Mouse (Mus musculus) hindbrain, embryonic 15.5 days (tissue): ENCODE measurements at regions not wholly inside any gene's neighbourhood (a gene's known extent, or its start where the extent isn't known, plus 50 kb on each side); places are given as distances from the start of the nearest gene placed in this dataset.

Experiments used
- ATAC-seq: fragments of 200-750 bp; cut with Nextera tagmentation; 2 replicates; pipeline ENCODE4 v1.8.0; 2017; ENCODE audit warnings: low read depth, moderate number of reproducible peaks, moderate TSS enrichment; ENCODE audit not compliant: low FRiP score
- H3K27ac ChIP-seq: fragments of 300-500 bp; sonication (generic); replicated peaks from 2 replicates; pipeline ENCODE4 v1.5.1; 2015; ENCODE audit warnings: mild to moderate bottlenecking, inconsistent platforms
- H3K27me3 ChIP-seq: fragments of 300-500 bp; sonication (generic); 2 replicates; pipeline ENCODE4 v1.6.1; 2015; ENCODE audit warnings: control low read depth, inconsistent platforms
- H3K36me3 ChIP-seq: fragments of 300-500 bp; sonication (generic); 2 replicates; pipeline ENCODE4 v1.6.1; 2015; ENCODE audit warnings: control low read depth, inconsistent platforms
- H3K4me1 ChIP-seq: fragments of 300-500 bp; sonication (generic); replicated peaks from 2 replicates; pipeline ENCODE4 v1.6.1; 2015; ENCODE audit warnings: control low read depth, inconsistent platforms
- H3K4me2 ChIP-seq: fragments of 300-500 bp; sonication (generic); 2 replicates; pipeline ENCODE4 v1.6.1; 2015; ENCODE audit warnings: moderate library complexity, mild to moderate bottlenecking, inconsistent platforms
- H3K4me3 ChIP-seq: fragments of 300-500 bp; sonication (generic); 2 replicates; pipeline ENCODE4 v1.5.1; 2015; ENCODE audit warnings: mild to moderate bottlenecking, inconsistent platforms
- H3K9ac ChIP-seq: fragments of 300-500 bp; sonication (generic); 2 replicates; pipeline ENCODE4 v1.6.1; 2015; ENCODE audit warnings: inconsistent platforms
- H3K9me3 ChIP-seq: fragments of 300-500 bp; sonication (generic); 2 replicates; pipeline ENCODE4 v1.6.1; 2016; ENCODE audit warnings: control low read depth, inconsistent platforms
- WGBS: fragments of 180-500 bp; shearing (Covaris S2); methylation state at CpG from one replicate; pipeline ENCODE4 v1.1.7; 2015; 5-methylcytosine and 5-hydroxymethylcytosine counted together

DNA sequence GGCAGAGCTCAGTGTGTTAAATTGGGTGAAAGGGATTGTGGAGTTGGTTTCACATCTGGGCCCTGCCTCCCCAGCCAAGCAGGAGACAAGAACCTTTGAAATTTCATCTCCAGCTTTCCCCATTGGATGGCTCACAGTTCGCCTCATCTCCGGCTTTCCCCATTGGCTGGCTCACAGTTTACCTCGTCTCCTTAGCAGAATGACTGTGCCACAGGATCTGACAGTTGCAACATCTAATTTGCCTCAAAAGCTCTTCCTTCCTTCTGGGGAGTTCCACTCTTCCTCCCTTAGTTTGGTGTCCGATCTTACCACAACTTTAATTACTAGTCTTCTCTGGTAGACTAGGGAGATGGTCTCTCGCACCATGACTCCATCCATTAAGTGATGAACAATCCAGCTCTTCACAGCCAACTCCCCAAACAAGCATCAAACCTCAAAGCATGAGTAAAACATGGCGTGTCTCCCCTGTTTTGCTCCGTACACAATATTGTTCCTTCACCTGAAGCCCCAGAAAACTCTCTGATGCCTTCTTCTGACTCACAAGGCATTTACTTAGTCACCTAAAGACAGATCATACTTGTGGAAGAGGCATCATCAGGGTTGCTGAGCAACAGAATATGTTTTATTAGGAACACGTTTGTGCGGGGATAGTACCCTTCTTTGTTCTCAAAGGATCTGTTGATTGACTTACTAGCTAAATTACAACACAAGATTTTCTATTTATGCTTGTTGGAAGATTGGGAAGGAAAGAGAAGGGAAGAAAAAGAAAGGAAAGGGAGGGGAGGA, 199.1 kb upstream of the Serp2 start:
- H3K4me2 ChIP-seq = no peak overlapping the region
- no peaks in the 10 kb centered on the region for H3K9me3 ChIP-seq
- H3K27me3 ChIP-seq = no peaks in the 10 kb centered on the region
- no peak for ATAC-seq
- WGBS = 78% methylated on average over 9 of the region's 9 CpGs
- no peaks in the 10 kb centered on the region for H3K4me1 ChIP-seq
- no peaks in the 10 kb centered on the region for H3K36me3 ChIP-seq
- H3K4me3 ChIP-seq = no peak overlapping the region
- H3K27ac ChIP-seq = no peak overlapping the region
- H3K9ac ChIP-seq = no peak overlapping the region

GRCm38 (mm10) chr14:76753734-76754133, 197.0 kb upstream of the Serp2 start:
- no peak overlapping the region for H3K9ac ChIP-seq

GRCm38 (mm10) chr14:76749178-76749577, 192.5 kb upstream of the Serp2 start:
- H3K27ac ChIP-seq = no peak overlapping the region
- H3K36me3 ChIP-seq = no peaks in the 10 kb centered on the region
- no peaks in the 10 kb centered on the region for H3K27me3 ChIP-seq
- no peak overlapping the region for H3K4me2 ChIP-seq
- H3K9me3 ChIP-seq = no peaks in the 10 kb centered on the region
- ATAC-seq = no peak
- WGBS = 79% methylated on average over 7 of the region's 7 CpGs
- no peak overlapping the region for H3K4me3 ChIP-seq
- no peak overlapping the region for H3K9ac ChIP-seq
- no peaks in the 10 kb centered on the region; the same call in none of the 2 replicates for H3K4me1 ChIP-seq

More at GRCm38 (mm10) chr14:76753734-76754133, 197.0 kb upstream of the Serp2 start:
- no peak for ATAC-seq
- Histone ChIP-seq H3K27me3 (no peaks in the 10 kb centered on the region), H3K9me3 (no peaks in the 10 kb centered on the region), H3K4me2 (no peak overlapping the region), H3K36me3 (no peaks in the 10 kb centered on the region), H3K4me1 (no peaks in the 10 kb centered on the region), H3K27ac (no peak overlapping the region), H3K4me3 (no peak overlapping the region)
- 91% methylated on average over 5 of the region's 5 CpGs for WGBS

DNA sequence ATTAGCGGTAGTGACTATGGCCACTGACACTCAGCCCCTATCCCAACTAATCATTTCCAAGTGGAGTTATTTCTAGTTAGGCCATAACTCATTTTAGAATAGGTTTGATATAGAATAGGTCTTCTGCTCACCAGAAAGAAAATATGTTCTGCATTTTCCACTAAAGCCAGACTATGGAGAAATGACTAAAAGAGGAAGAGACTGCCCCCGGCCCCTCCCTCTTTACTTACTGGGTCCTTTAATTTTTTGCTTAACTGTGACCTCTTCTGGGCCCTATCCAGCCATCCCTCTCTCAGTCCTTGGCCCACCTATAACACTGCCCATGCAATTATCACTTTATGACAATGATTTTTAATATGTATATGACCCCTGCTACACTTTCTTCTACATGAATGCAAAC, 192.0 kb upstream of the Serp2 start:
- no peak overlapping the region for H3K4me3 ChIP-seq
- H3K27ac ChIP-seq = no peak overlapping the region
- ATAC-seq = no peak
- WGBS = 90% methylated on average over 2 of the region's 2 CpGs
- no peaks in the 10 kb centered on the region for H3K36me3 ChIP-seq
- no peak overlapping the region for H3K4me2 ChIP-seq
- no peak overlapping the region for H3K9ac ChIP-seq
- no peaks in the 10 kb centered on the region; the same call in none of the 2 replicates for H3K4me1 ChIP-seq
- no peaks in the 10 kb centered on the region for H3K27me3 ChIP-seq
- H3K9me3 ChIP-seq = no peaks in the 10 kb centered on the region

DNA sequence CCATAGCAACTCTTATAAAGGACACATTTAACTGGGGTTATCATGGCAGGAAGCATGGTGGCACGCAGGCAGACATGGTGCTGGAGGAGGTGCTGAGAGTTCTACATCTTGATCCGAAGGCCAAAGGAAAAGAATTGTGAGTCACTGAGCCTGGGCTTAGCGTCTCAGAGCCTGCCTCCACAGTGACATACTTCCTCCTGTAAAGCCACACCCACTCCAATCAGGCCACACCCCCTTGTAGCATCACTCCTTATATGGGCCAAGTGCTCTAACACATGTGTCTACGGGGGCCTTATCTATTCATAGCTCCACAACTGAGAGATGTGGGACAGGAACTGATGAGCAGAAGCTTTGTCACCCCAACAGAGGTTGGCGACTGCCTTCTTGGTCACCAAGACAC, 191.1 kb upstream of the Serp2 start:
- Histone ChIP-seq H3K4me2 (no peak overlapping the region), H3K36me3 (no peaks in the 10 kb centered on the region), H3K9ac (no peak overlapping the region), H3K27ac (no peak overlapping the region), H3K4me3 (no peak overlapping the region), H3K9me3 (no peaks in the 10 kb centered on the region), H3K27me3 (no peaks in the 10 kb centered on the region), H3K4me1 (no peaks in the 10 kb centered on the region; the same call in none of the 2 replicates)
- WGBS = 95% methylated on average over 5 of the region's 5 CpGs
- no peak for ATAC-seq

DNA sequence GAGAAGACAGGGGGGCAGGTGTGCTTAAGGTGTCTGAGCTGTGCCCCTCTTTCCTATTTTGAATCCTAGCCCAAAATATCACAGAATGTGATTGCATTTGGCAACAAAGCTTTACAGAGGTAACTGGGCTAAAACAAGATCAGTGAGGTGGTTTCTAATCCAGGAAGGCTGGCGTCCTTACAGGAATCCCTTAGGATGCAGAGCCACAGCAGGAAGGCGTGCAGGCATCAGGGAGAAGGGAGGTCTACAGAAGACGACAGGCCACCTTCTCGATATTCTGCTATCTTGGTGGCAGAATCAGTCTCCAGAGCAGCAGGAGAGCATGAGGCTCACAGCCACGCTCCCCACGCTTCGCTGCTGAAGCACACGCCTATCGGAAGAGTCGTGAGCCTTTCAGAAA, 189.6 kb upstream of the Serp2 start:
- Histone ChIP-seq H3K4me1 (no peaks in the 10 kb centered on the region; the same call in none of the 2 replicates), H3K36me3 (no peaks in the 10 kb centered on the region), H3K4me3 (no peak overlapping the region), H3K9me3 (no peaks in the 10 kb centered on the region), H3K27ac (no peak overlapping the region), H3K9ac (no peak overlapping the region), H3K4me2 (no peak overlapping the region), H3K27me3 (no peaks in the 10 kb centered on the region)
- 87% methylated on average over 10 of the region's 10 CpGs for WGBS
- no peak for ATAC-seq

DNA sequence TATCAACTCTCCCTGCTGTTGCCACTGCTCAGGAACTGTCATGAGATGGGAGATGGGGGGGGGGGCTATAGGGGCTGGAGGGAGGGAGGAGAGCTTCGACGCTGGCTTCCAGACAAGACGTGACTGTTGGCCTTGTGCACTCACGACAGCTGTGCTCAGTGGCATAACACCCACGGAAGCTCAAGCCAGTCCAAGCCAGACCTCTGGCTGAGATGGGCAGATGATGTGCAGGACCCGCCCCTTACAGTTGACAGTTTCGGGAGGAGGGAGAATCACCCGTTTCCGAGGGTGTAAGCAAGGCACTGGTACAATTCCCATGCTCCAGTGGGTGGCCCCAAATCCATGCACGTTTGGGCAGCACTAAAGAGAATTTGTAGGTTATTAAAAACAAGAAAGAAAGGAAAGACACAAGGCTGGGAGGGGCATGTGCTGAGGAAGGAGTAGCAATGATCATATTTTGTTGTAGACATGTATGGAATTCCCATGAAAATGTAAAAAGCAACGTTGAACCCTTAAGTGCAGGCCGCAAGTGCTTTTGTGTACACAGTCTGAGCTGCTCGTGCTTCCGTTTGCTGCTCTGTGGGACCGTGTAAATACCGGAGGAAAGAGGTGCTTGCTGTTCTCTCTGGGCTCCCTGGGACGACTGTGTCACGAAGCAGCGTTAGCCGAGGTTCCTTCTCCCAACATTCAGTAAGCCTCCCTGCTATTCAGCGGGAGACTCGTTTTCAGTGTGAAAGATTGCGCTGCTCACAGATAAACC, 188.2 kb upstream of the Serp2 start:
- 71% methylated on average over 23 of the region's 23 CpGs for WGBS
- H3K27me3 ChIP-seq = no peaks in the 10 kb centered on the region
- no peak overlapping the region for H3K4me2 ChIP-seq
- no peak overlapping the region for H3K4me3 ChIP-seq
- H3K9me3 ChIP-seq = no peaks in the 10 kb centered on the region
- H3K9ac ChIP-seq = no peak overlapping the region
- no peaks in the 10 kb centered on the region for H3K36me3 ChIP-seq
- ATAC-seq = no peak
- no peak overlapping the region for H3K27ac ChIP-seq
- H3K4me1 ChIP-seq = no peaks in the 10 kb centered on the region; the same call in none of the 2 replicates

GRCm38 (mm10) chr14:76742297-76742696, 185.6 kb upstream of the Serp2 start:
- Histone ChIP-seq H3K9ac (no peak overlapping the region), H3K4me1 (no peaks in the 10 kb centered on the region; the same call in none of the 2 replicates), H3K36me3 (no peaks in the 10 kb centered on the region), H3K27me3 (no peaks in the 10 kb centered on the region), H3K9me3 (no peaks in the 10 kb centered on the region), H3K4me2 (no peak overlapping the region), H3K4me3 (no peak overlapping the region), H3K27ac (no peak overlapping the region)
- no peak for ATAC-seq
- 85% methylated on average over 5 of the region's 5 CpGs for WGBS

DNA sequence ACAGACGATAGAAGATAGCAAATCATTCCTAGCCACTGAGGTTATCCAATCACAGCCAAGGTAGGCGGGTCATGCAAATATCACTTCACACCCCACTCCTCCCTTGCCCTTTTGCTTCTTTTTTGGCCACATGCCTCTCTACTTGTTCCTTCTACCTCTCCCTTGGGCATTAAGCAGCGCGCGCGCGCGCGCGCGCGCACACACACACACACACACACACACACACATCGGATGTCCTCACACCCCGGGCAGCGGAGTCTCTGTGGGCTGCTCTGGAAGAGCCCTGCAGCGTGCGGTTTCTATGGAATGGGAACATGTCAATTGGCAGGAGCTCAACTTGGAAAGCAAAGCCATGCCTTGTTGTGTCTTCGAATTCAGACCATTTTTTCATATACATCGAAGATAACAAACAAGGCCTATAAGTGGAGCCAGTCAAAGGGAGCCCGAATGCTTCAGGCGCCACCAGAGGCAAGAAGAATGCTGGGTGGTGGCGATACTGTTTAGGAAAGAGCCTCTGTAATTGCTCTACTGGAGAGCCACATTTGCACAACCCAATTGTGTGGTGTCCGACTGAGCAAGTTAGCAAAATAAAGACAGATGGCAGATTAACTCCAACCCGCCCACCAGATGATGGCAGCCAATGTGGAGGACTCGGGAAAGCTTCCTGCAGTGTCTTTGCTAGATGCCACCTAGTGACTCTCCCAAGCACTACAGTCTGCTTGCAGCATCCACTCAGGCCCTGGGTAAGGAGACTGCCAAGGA, 183.3 kb upstream of the Serp2 start:
- H3K9me3 ChIP-seq = no peaks in the 10 kb centered on the region
- H3K36me3 ChIP-seq = no peaks in the 10 kb centered on the region
- peak overlapping the region; percentile 15; the same call in 1 of the 2 replicates for H3K4me2 ChIP-seq
- H3K4me3 ChIP-seq = no peak overlapping the region
- H3K27me3 ChIP-seq = no peaks in the 10 kb centered on the region
- H3K9ac ChIP-seq = no peak overlapping the region
- peak; percentile 24 for ATAC-seq
- H3K4me1 ChIP-seq = peaks cover 10% of the 10 kb centered on the region
- H3K27ac ChIP-seq = no peak overlapping the region
- 54% methylated on average over 25 of the region's 25 CpGs for WGBS

- no peak overlapping the region for H3K4me2 ChIP-seq
- no peak overlapping the region for H3K9ac ChIP-seq
- H3K4me1 ChIP-seq = peaks cover 14% of the 10 kb centered on the region
- H3K9me3 ChIP-seq = no peaks in the 10 kb centered on the region
- WGBS = 69% methylated on average over 5 of the region's 5 CpGs
- ATAC-seq = peak; percentile 31; the same call in 1 of the 2 replicates
- H3K27me3 ChIP-seq = no peaks in the 10 kb centered on the region
- no peak overlapping the region for H3K27ac ChIP-seq
- H3K4me3 ChIP-seq = no peak overlapping the region
- H3K36me3 ChIP-seq = no peaks in the 10 kb centered on the region
Observed at GRCm38 (mm10) chr14:76735997-76736396, 179.3 kb upstream of the Serp2 start.

GRCm38 (mm10) chr14:76735107-76735506, 178.4 kb upstream of the Serp2 start:
- H3K27ac ChIP-seq = peak overlapping the region; percentile 26; the same call in 1 of the 2 replicates
- 19% methylated on average over 4 of the region's 4 CpGs for WGBS
- no peaks in the 10 kb centered on the region for H3K36me3 ChIP-seq
- H3K4me2 ChIP-seq = no peak overlapping the region
- no peak; the same call in 1 of the 2 replicates for ATAC-seq
- no peak overlapping the region for H3K9ac ChIP-seq
- H3K27me3 ChIP-seq = no peaks in the 10 kb centered on the region
- H3K4me3 ChIP-seq = no peak overlapping the region
- peaks cover 14% of the 10 kb centered on the region for H3K4me1 ChIP-seq
- no peaks in the 10 kb centered on the region for H3K9me3 ChIP-seq
